Mouse (Mus musculus): ENCODE measurements around the gene Dolk. TPM values are rescaled to one million over a fixed set of nuclear protein-coding genes. Genes with fewer than 3 reads are reported as not detected.

Gene Dolk
- polyA plus RNA-seq, 1 experiment from 2014 or later: 45.8 TPM

DNA sequence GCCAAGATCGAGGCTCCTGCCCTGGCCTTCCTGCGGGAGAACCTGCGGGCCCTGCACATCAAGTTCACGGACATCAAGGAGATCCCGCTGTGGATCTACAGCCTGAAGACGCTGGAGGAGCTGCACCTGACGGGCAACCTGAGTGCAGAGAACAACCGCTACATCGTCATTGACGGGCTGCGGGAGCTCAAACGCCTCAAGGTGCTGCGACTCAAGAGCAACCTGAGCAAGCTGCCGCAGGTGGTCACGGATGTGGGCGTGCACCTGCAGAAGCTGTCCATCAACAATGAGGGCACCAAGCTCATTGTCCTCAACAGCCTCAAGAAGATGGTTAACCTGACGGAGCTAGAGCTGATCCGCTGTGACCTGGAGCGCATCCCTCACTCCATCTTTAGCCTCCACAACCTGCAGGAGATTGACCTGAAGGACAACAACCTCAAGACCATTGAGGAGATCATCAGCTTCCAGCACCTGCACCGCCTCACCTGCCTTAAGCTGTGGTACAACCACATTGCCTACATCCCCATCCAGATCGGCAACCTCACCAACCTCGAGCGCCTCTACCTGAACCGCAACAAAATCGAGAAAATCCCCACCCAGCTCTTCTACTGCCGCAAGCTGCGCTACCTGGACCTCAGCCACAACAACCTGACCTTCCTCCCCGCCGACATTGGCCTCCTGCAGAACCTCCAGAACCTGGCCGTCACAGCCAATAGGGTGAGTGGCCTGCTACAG lies 29.4 kb downstream of the Dolk start:
- Histone ChIP-seq H3K9me3 (ENCODE audit: control insufficient read depth, low read length) (no peaks in the 10 kb centered on the region), H3K4me2 (ENCODE audit: low read length) (no peak overlapping the region), H3K27ac (ENCODE audit: low read depth, low read length) (no peak overlapping the region), H3K9ac (ENCODE audit: low read depth, low read length) (no peak overlapping the region), H3K4me3 (ENCODE audit: low read length) (no peak overlapping the region), H3K36me3 (ENCODE audit: control insufficient read depth, insufficient read depth, low read length) (peaks cover 34% of the 10 kb centered on the region), H3K4me1 (ENCODE audit: control insufficient read depth, insufficient read depth, low read depth, low read length) (peaks cover under 1% of the 10 kb centered on the region; the same call in 1 of the 2 replicates), H3K27me3 (replicated peaks; ENCODE audit: control insufficient read depth, insufficient read depth, low read length) (no peaks in the 10 kb centered on the region)
- ATAC-seq: no peak
- WGBS: 98% methylated on average over 30 of the region's 30 CpGs

DNA sequence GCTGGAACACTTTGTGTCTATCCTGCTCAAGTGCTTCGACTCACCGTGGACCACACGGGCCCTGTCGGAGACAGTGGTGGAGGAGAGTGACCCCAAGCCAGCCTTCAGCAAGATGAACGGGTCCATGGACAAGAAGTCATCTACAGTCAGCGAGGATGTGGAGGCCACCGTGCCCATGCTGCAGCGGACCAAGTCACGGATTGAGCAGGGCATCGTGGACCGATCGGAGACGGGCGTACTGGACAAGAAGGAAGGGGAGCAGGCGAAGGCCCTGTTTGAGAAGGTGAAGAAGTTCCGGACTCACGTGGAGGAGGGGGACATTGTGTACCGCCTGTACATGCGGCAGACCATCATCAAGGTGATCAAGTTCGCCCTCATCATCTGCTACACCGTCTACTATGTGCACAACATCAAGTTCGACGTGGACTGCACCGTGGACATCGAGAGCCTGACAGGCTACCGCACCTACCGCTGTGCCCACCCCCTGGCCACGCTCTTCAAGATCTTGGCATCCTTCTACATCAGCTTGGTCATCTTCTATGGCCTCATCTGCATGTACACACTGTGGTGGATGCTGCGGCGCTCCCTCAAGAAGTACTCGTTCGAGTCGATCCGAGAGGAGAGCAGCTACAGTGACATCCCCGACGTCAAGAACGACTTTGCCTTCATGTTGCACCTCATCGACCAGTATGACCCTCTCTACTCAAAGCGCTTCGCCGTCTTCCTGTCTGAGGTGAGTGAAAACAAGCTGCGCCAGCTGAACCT lies 30.3 kb downstream of the Dolk start:
- no peak for ATAC-seq
- H3K36me3 ChIP-seq (ENCODE audit: control insufficient read depth, insufficient read depth, low read length): peaks cover 34% of the 10 kb centered on the region
- H3K27ac ChIP-seq (ENCODE audit: low read depth, low read length): no peak overlapping the region
- H3K9ac ChIP-seq (ENCODE audit: low read depth, low read length): no peak overlapping the region
- H3K4me3 ChIP-seq (ENCODE audit: low read length): no peak overlapping the region
- H3K9me3 ChIP-seq (ENCODE audit: control insufficient read depth, low read length): no peaks in the 10 kb centered on the region
- H3K4me1 ChIP-seq (ENCODE audit: control insufficient read depth, insufficient read depth, low read depth, low read length): no peaks in the 10 kb centered on the region; the same call in 1 of the 2 replicates
- WGBS: 96% methylated on average over 42 of the region's 42 CpGs
- no peaks in the 10 kb centered on the region for H3K27me3 ChIP-seq (replicated peaks; ENCODE audit: control insufficient read depth, insufficient read depth, low read length)
- H3K4me2 ChIP-seq (ENCODE audit: low read length): no peak overlapping the region

DNA sequence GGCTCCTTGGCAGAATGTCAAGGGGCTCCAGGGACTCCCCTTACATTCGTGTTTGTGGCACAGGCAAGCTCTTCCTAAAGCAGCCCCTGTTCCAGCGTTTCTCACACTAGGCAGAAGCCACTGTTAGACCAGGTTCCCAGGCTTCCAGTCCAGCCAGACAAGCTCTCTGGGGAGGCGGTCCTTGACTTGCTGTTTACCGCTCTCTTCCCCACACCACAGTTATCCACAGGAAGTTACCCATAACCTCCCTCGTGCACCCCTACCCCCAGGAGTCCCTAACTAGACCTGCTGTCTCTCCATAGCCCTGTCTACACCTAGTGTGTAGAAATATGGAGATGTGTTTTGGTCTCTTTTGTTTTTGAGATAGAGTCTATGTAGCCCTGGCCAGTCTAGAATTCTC lies 32.3 kb downstream of the Dolk start:
- Histone ChIP-seq H3K9me3 (ENCODE audit: control insufficient read depth, low read length) (no peaks in the 10 kb centered on the region), H3K36me3 (ENCODE audit: control insufficient read depth, insufficient read depth, low read length) (peaks cover 35% of the 10 kb centered on the region), H3K4me3 (ENCODE audit: low read length) (no peak overlapping the region), H3K27ac (ENCODE audit: low read depth, low read length) (no peak overlapping the region), H3K27me3 (replicated peaks; ENCODE audit: control insufficient read depth, insufficient read depth, low read length) (no peaks in the 10 kb centered on the region), H3K4me2 (ENCODE audit: low read length) (no peak overlapping the region), H3K4me1 (ENCODE audit: control insufficient read depth, insufficient read depth, low read depth, low read length) (no peaks in the 10 kb centered on the region; the same call in 1 of the 2 replicates), H3K9ac (ENCODE audit: low read depth, low read length) (no peak overlapping the region)
- no peak for ATAC-seq
- WGBS: 82% methylated on average over 5 of the region's 5 CpGs

DNA sequence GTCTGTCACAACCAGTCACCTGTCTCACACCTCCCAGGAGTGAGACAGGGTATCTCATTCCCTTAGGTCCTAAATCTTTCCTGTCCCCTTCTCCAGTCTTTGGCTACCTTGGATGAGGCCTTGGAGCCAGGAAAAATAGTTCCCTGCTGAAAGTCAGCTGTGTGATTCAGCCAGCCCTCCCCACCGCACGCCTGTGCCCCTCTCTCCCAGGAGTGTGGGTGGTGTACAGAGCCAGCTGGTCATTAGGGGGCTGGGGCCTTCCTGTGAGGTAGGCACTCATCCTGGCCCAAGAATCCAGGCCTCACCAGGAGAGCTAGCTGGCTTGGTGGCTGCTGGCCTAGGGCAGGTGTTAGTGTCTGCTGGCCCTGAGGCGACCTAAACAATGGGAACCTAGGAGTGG lies 33.6 kb downstream of the Dolk start:
- peaks cover 28% of the 10 kb centered on the region for H3K36me3 ChIP-seq (ENCODE audit: control insufficient read depth, insufficient read depth, low read length)
- H3K27me3 ChIP-seq (replicated peaks; ENCODE audit: control insufficient read depth, insufficient read depth, low read length): no peaks in the 10 kb centered on the region
- no peak overlapping the region for H3K4me2 ChIP-seq (ENCODE audit: low read length)
- no peaks in the 10 kb centered on the region; the same call in 1 of the 2 replicates for H3K4me1 ChIP-seq (ENCODE audit: control insufficient read depth, insufficient read depth, low read depth, low read length)
- no peak overlapping the region for H3K4me3 ChIP-seq (ENCODE audit: low read length)
- WGBS: 77% methylated on average over 3 of the region's 3 CpGs
- H3K9ac ChIP-seq (ENCODE audit: low read depth, low read length): no peak overlapping the region
- no peak for ATAC-seq
- H3K9me3 ChIP-seq (ENCODE audit: control insufficient read depth, low read length): no peaks in the 10 kb centered on the region
- H3K27ac ChIP-seq (ENCODE audit: low read depth, low read length): no peak overlapping the region

DNA sequence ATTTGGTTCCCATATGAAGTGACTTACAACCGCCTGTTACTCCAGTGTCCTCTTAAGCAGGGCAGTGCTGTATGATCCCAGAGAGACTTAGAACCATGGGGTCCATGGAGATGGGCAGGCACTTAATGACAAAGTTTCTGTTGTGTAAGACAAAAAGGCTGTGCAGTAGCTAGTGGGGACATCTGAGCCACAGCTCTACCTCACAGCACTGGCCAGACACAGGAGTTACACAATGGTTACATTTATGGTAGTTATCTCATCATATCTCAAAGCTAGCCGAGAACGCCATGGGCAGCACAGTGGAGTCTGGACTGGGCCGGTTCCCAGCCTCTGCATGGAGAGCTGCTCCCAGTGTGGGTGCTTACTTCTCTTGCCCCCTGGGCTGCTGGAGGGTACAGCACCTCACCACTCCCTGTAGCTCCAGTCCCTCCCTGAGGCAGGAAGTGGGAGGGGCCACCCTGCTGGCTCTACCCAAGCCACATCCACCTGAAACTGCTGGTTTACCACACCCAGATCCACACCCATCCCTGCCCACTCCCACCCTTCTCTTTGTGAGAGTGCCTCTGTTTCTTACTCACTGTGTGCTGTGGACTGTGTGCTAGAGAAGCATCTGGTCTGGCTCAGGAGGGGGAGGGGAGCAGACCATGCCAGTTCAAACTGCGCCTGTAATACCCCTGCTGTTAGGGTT lies 34.6 kb downstream of the Dolk start:
- Histone ChIP-seq H3K9ac (ENCODE audit: low read depth, low read length) (no peak overlapping the region), H3K9me3 (ENCODE audit: control insufficient read depth, low read length) (no peaks in the 10 kb centered on the region), H3K4me1 (ENCODE audit: control insufficient read depth, insufficient read depth, low read depth, low read length) (no peaks in the 10 kb centered on the region; the same call in 1 of the 2 replicates), H3K27ac (ENCODE audit: low read depth, low read length) (no peak overlapping the region), H3K4me3 (ENCODE audit: low read length) (no peak overlapping the region), H3K4me2 (ENCODE audit: low read length) (no peak overlapping the region), H3K27me3 (replicated peaks; ENCODE audit: control insufficient read depth, insufficient read depth, low read length) (no peaks in the 10 kb centered on the region), H3K36me3 (ENCODE audit: control insufficient read depth, insufficient read depth, low read length) (peaks cover 18% of the 10 kb centered on the region)
- 81% methylated on average over 5 of the region's 5 CpGs for WGBS
- no peak for ATAC-seq

DNA sequence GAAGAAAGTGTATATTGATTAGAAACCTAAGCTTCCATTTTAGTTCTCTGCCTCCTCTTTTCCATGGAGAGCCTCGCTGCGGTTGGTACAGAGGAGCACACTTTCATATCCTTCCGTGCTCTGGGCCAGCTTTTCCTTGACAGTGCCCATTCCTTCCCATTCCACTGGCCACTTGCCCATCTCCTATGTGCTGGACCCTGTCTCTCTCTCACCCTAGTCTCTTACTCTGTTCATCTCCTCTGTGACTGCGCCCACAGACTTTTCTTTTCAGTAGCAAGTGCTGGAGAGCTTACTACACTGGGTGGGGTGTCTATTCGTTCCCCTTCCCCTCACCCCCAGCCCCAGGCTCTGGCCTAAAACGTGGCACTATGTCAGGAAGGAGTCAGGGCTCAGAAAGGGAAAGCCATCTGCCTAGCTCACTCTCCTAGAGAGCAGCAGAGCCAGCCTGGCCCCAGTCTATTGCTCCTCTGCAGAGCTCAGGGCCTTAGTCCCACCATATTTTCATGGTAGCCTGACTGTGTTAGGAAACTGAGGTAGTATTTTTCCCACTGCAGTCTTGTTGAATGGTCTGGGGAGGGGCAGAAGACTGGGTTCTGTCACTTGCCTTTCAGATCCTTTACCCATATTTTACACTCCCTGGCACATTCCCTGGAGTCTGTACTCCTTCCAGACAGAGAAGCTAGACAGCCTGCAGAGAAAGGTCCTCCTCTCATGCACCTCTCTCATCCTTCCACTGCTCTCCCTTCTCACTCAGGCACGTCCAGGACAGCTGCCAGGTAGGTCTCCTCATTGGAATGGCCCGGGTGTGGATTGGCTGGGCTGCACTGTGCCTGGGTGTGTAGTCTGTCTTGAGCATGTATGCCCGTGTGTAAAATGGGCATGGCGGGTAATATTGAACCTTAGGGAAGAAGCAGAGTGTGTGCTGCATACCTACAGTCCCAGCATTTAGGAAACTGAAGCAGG lies 35.7 kb downstream of the Dolk start:
- 89% methylated on average over 10 of the region's 10 CpGs for WGBS
- H3K4me3 ChIP-seq (ENCODE audit: low read length): no peak overlapping the region
- no peaks in the 10 kb centered on the region for H3K27me3 ChIP-seq (replicated peaks; ENCODE audit: control insufficient read depth, insufficient read depth, low read length)
- no peak overlapping the region for H3K9ac ChIP-seq (ENCODE audit: low read depth, low read length)
- no peak overlapping the region for H3K27ac ChIP-seq (ENCODE audit: low read depth, low read length)
- no peaks in the 10 kb centered on the region; the same call in 1 of the 2 replicates for H3K4me1 ChIP-seq (ENCODE audit: control insufficient read depth, insufficient read depth, low read depth, low read length)
- H3K4me2 ChIP-seq (ENCODE audit: low read length): no peak overlapping the region
- no peak for ATAC-seq
- no peaks in the 10 kb centered on the region for H3K9me3 ChIP-seq (ENCODE audit: control insufficient read depth, low read length)
- peaks cover 10% of the 10 kb centered on the region for H3K36me3 ChIP-seq (ENCODE audit: control insufficient read depth, insufficient read depth, low read length)

DNA sequence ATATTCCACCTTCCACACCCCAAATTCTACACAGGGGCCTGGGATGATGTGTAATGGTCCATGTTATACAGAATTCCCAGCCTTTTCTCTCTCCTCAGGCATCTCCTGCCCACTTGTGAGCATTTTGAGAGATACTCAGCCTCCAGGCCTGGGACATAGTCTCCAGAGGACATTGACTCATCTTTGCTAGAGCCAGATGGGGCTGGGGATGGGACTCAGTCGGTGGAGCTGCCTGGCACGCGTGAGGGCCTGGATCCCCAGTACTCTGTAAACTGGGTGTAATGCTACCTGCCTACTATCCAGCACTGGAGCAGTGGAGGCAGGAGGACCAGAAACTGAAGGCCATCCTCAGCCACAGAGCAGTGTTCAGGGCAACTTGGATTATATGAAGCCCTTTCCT lies 37.0 kb downstream of the Dolk start:
- Histone ChIP-seq H3K4me2 (ENCODE audit: low read length) (no peak overlapping the region), H3K9ac (ENCODE audit: low read depth, low read length) (no peak overlapping the region), H3K4me3 (ENCODE audit: low read length) (no peak overlapping the region), H3K4me1 (ENCODE audit: control insufficient read depth, insufficient read depth, low read depth, low read length) (no peaks in the 10 kb centered on the region; the same call in 1 of the 2 replicates), H3K27ac (ENCODE audit: low read depth, low read length) (no peak overlapping the region), H3K36me3 (ENCODE audit: control insufficient read depth, insufficient read depth, low read length) (peaks cover 4% of the 10 kb centered on the region; the same call in 1 of the 2 replicates), H3K9me3 (ENCODE audit: control insufficient read depth, low read length) (no peaks in the 10 kb centered on the region), H3K27me3 (replicated peaks; ENCODE audit: control insufficient read depth, insufficient read depth, low read length) (no peaks in the 10 kb centered on the region)
- 96% methylated on average over 3 of the region's 3 CpGs for WGBS
- ATAC-seq: no peak

DNA sequence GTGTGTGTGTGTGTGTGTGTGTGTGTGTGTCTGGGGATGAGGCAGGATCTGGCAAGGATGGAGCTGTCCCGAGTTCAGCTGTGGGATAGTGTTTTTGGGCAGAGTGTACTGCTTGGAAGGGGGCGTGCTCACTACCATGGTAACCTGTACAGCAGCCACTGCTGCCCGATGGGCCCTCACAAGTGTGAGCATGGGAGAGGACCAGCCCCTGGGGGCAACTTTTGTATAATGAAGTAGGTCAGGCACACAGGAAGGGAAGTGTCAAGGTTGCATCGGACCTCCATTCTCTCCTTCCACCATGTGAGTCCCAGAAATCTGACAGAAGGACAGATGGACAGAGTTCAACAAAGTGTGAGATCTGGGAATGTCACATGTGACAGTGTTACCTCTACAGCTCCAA lies 38.5 kb downstream of the Dolk start:
- no peak for ATAC-seq

More for the DNA sequence above, 38.5 kb downstream of the Dolk start:
- H3K9ac ChIP-seq (ENCODE audit: low read depth, low read length): no peak overlapping the region
- 67% methylated on average over 4 of the region's 4 CpGs for WGBS
- no peak overlapping the region for H3K4me3 ChIP-seq (ENCODE audit: low read length)
- peaks cover 6% of the 10 kb centered on the region; the same call in 1 of the 2 replicates for H3K36me3 ChIP-seq (ENCODE audit: control insufficient read depth, insufficient read depth, low read length)
- peaks cover 2% of the 10 kb centered on the region; the same call in 1 of the 2 replicates for H3K4me1 ChIP-seq (ENCODE audit: control insufficient read depth, insufficient read depth, low read depth, low read length)
- H3K27me3 ChIP-seq (replicated peaks; ENCODE audit: control insufficient read depth, insufficient read depth, low read length): no peaks in the 10 kb centered on the region
- H3K9me3 ChIP-seq (ENCODE audit: control insufficient read depth, low read length): no peaks in the 10 kb centered on the region
- no peak overlapping the region for H3K27ac ChIP-seq (ENCODE audit: low read depth, low read length)
- no peak overlapping the region for H3K4me2 ChIP-seq (ENCODE audit: low read length)

Data from hindbrain, embryonic 16.5 days (tissue).